Mouse (Mus musculus) E14TG2a.4 (cell line): ENCODE measurements around the gene Triobp.

Source experiments
- H3K27me3 ChIP-seq: 2 replicates; pipeline ENCODE4 v1.6.1; 2014; ENCODE audit warnings: low read length, control low read depth; ENCODE audit not compliant: insufficient read depth
- H3K36me3 ChIP-seq: 2 replicates; pipeline ENCODE4 v1.6.1; 2014; ENCODE audit warnings: low read length, control low read depth; ENCODE audit not compliant: insufficient read depth
- H3K4me1 ChIP-seq: replicated peaks from 2 replicates; pipeline ENCODE4 v1.6.1; 2014; ENCODE audit warnings: low read depth, low read length, control low read depth
- H3K4me3 ChIP-seq: replicated peaks from 2 replicates; pipeline ENCODE4 v1.5.1; 2014; ENCODE audit warnings: mild to moderate bottlenecking, low read length
- H3K9me3 ChIP-seq: 2 replicates; pipeline ENCODE4 v1.6.1; 2014; ENCODE audit warnings: low read length, control low read depth
- CTCF ChIP-seq: conservative IDR thresholded peaks from 2 replicates; pipeline ENCODE4 v1.5.1; 2014; ENCODE audit warnings: low read length
- NANOG ChIP-seq: IDR thresholded peaks from 2 replicates; pipeline ENCODE4 v1.6.1; 2014; ENCODE audit warnings: borderline replicate concordance, low read length, mixed read lengths
- POU5F1 ChIP-seq: IDR thresholded peaks from 2 replicates; pipeline ENCODE4 v1.6.1; 2014; ENCODE audit warnings: low read length, borderline replicate concordance

Triobp gene

GRCm38 (mm10) chr15:78971626-78972025, 24.1 kb downstream of the Triobp start:
- peaks cover 18% of the 10 kb centered on the region for H3K4me1 ChIP-seq
- no peak for TF ChIP-seq POU5F1
- TF ChIP-seq NANOG, result no peak
- TF ChIP-seq CTCF, result no peak

GRCm38 (mm10) chr15:78973950-78974349, 26.4 kb downstream of the Triobp start:
- Histone ChIP-seq H3K9me3 (no peaks in the 10 kb centered on the region), H3K36me3 (no peaks in the 10 kb centered on the region), H3K4me1 (peaks cover 10% of the 10 kb centered on the region), H3K4me3 (no peak overlapping the region; the same call in 1 of the 2 replicates), H3K27me3 (peaks cover 49% of the 10 kb centered on the region)
- TF ChIP-seq NANOG (no peak), POU5F1 (no peak), CTCF (no peak)

More at GRCm38 (mm10) chr15:78971626-78972025, 24.1 kb downstream of the Triobp start:
- Histone ChIP-seq H3K36me3 (no peaks in the 10 kb centered on the region), H3K9me3 (no peaks in the 10 kb centered on the region), H3K27me3 (peaks cover 65% of the 10 kb centered on the region), H3K4me3 (no peak overlapping the region)

DNA sequence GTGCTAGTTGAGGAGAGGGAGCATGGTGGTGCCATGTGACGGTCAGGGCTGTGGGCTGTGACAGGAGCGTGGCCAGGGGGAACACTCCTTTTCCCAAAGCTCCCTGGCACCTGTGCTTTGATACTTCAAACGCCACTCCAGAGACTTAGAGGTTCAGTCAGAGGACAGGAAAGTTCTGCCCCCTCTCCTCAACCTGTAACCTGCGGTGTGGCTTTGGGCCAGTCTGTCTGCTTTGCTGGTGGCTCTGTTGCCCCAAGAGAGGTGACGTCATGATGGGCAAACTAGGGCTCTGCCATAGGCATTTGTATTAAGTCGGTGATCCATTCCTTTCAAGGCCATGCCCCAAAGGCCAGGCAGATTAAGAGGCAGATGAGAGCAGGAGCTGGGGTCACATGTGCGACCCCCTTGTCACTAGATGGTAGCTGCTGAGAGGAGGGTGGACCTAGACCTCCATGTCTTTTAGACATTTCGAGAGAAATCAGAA, 30.2 kb downstream of the Triobp start:
- no peak overlapping the region for H3K4me3 ChIP-seq
- no peaks in the 10 kb centered on the region for H3K9me3 ChIP-seq
- no peaks in the 10 kb centered on the region for H3K36me3 ChIP-seq
- peaks cover 21% of the 10 kb centered on the region for H3K4me1 ChIP-seq
- peaks cover 22% of the 10 kb centered on the region for H3K27me3 ChIP-seq
- TF ChIP-seq POU5F1 (no peak), CTCF (no peak), NANOG (no peak)

DNA sequence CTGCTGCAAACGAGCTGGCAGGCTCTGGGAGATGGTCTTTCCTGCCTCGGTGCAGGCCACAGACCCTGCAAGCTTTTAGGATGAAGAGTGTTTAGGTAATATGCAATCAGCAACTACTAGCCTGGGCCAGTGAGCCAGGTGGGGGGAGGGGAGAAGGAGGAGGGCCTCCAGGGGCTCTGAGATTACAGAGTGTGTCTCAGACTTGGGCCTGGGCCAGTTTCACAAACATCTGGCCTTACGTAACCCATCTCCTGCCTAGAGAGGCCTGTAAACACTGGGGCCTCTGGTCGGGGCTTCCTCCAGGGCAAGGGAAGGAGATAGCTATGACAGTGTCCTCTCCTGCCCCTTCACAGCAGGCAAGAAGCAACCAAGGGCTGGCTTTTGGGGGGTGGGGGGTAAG, 31.4 kb downstream of the Triobp start:
- no peak for TF ChIP-seq POU5F1
- no peak for TF ChIP-seq NANOG
- TF ChIP-seq CTCF, result no peak
- peaks cover 26% of the 10 kb centered on the region for H3K4me1 ChIP-seq
- no peaks in the 10 kb centered on the region for H3K36me3 ChIP-seq
- peaks cover 12% of the 10 kb centered on the region; the same call in 1 of the 2 replicates for H3K27me3 ChIP-seq
- no peak overlapping the region for H3K4me3 ChIP-seq
- no peaks in the 10 kb centered on the region for H3K9me3 ChIP-seq

DNA sequence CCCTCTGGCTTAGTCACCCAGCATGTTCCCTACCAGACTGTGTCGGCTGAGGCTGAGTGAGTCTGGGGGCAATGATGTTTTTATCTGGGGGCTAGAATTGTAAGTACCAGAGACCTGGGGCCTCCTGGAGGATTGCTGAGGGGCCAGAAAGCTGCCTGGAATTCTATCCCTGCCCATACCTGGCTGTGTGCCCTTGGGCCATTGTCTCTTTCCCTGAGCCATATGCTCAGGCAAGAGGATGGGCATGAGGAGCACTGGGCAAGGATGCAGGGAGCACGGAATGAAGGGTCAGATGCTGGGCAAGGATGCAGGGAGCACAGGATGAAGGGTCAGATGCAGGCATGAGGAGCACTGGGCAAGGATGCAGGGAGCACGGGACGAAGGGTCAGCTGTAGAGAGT, 32.6 kb downstream of the Triobp start:
- peaks cover 37% of the 10 kb centered on the region for H3K4me1 ChIP-seq
- TF ChIP-seq CTCF (no peak), NANOG (no peak), POU5F1 (no peak)
- no peaks in the 10 kb centered on the region for H3K9me3 ChIP-seq
- H3K36me3 ChIP-seq, result no peaks in the 10 kb centered on the region
- H3K4me3 ChIP-seq, result no peak overlapping the region
- peaks cover 8% of the 10 kb centered on the region; the same call in 1 of the 2 replicates for H3K27me3 ChIP-seq

DNA sequence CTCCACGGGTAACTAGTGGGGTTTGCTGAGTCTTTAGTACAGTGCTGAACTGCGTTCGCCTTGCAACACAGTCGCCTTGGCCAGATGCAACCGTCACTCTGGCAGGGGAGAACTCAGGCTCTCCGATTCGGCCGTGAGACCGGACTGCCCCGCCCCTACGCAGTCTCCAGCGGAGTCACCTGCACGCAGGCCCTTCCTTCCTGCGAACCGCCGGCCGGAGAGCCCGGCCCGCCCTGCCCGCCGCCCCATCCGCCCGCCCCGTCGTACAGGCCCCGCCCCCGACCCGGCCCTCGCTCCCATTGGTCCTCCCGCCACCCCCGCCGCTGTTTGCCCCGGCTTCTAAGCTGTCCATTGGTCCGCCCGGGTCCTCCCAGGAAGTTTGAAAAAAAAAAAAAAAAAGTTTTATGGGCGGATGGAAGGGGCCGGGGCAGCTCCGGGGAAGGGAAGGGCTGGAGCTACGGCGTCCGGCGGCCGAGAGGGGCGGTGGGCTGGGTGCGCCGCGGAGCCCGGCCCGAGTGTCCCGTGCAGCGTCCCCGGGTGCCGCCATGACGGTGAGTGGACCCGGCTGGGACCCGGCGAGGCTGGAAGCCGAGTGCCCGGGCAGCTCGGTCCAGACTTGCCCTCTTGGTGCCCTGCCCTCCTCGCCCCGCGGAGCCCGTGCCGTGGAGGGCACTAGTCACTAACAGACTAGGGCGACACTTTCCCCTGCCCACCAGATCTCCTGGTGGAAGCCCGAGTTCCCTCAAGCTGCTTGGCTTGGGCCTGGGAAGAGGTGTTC, 35.3 kb downstream of the Triobp start:
- Histone ChIP-seq H3K9me3 (no peaks in the 10 kb centered on the region), H3K27me3 (no peaks in the 10 kb centered on the region), H3K4me1 (peaks cover 61% of the 10 kb centered on the region), H3K4me3 (peak overlapping the region; percentile 99), H3K36me3 (0 out of 2 replicates have a peak, but pooled peaks cover 10% of the 10 kb centered on the region)
- TF ChIP-seq POU5F1, result no peak
- no peak for TF ChIP-seq CTCF
- no peak for TF ChIP-seq NANOG

DNA sequence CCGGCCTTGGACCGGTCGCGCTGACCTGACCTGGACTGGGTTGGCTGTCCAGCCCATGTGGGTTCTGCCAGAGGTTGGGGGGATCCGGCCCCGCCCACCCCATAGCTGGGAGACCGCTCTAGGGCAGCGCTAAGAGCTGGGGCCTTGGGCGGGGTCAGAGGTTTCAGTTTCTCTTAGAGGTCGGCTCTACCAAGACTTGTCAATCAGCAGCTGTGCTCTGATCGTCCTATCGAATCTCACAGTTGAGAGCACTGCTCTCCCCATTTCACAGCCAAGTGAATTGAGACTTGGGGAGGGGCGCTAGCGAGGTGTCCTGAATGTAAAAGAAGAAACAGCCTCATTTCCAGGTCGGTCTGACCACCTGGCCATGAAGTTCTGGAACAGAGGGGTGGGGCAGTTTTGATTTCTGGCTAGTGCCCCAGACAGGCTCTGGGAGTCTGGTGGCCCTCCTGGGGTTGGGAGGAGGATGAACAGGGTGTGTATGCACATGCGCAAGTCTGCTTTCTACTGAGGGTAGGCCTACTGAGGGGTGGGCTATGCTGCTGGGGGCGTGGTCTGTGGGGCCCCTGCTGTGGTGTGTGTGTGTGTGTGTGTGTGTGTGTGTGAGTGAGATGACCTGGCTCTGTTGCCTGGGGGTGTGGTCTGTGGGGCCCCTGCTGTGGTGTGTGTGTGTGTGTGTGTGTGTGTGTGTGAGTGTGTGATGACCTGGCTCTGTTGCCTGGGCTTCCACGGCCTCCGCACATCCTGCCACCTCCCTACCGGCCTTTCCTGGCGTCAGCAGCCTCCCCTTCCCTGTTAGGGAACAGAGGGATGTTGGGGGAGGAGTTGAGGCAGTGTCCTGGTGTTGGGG, 36.1 kb downstream of the Triobp start:
- peak overlapping the region; percentile 99 for H3K4me3 ChIP-seq
- H3K4me1 ChIP-seq, result peaks cover 63% of the 10 kb centered on the region
- no peaks in the 10 kb centered on the region for H3K9me3 ChIP-seq
- H3K36me3 ChIP-seq, result peaks cover 18% of the 10 kb centered on the region
- no peaks in the 10 kb centered on the region for H3K27me3 ChIP-seq
- no peak for TF ChIP-seq CTCF
- TF ChIP-seq POU5F1, result no peak
- TF ChIP-seq NANOG, result no peak

GRCm38 (mm10) chr15:78984286-78984778, 36.8 kb downstream of the Triobp start:
- peak overlapping the region; percentile 99 for H3K4me3 ChIP-seq

More at GRCm38 (mm10) chr15:78984286-78984778, 36.8 kb downstream of the Triobp start:
- no peaks in the 10 kb centered on the region for H3K27me3 ChIP-seq
- H3K36me3 ChIP-seq, result peaks cover 25% of the 10 kb centered on the region
- peaks cover 59% of the 10 kb centered on the region for H3K4me1 ChIP-seq
- no peaks in the 10 kb centered on the region for H3K9me3 ChIP-seq
- no peak for TF ChIP-seq CTCF
